Mouse (Mus musculus) left cerebral cortex, postnatal 4 days (tissue): ENCODE data around the gene Iqcm. TPM values are rescaled to one million over a fixed set of nuclear protein-coding genes. Genes with fewer than 3 reads are reported as not detected.

Experiments used
- total RNA-seq, 2 experiments: library from RNA; stranded (reverse); gene quantifications; 2 replicates each; pipeline ENCODE4 v1.2.3; 2021

Iqcm gene
- total RNA-seq, 2 experiments from 2014 or later: 0.20 to 0.36 TPM

Other genes starting within 250 kb of the Iqcm start
- gene Rasd2, start 234.8 kb upstream of the Iqcm start, total RNA-seq: 1 to 10 TPM; 7.8 to 9.8 TPM
- gene Gm10358, start 42.1 kb upstream of the Iqcm start, total RNA-seq: under 1 TPM; 0.32 to 0.52 TPM